Mouse (Mus musculus): ENCODE measurements around the gene Sumo1.
A peak's percentile ranks its signal among the peaks of the same experiment; 100 is the strongest.

- TF ChIP-seq CTCF (IDR thresholded peaks at IDR 0.05; ENCODE audit: borderline replicate concordance, insufficient read depth, low read length) (no peak), POLR2A (IDR thresholded peaks at IDR 0.05; ENCODE audit: low read depth, low read length) (peak; percentile 95)
These were observed at the start of gene Sumo1 for GRCm38 (mm10) chr1:59670641-59671168.

All from embryonic fibroblast, embryonic 13.5 days (primary cell).